Mouse (Mus musculus): Measurements from ENCODE around the gene Ube2d3. TPM values are rescaled to one million over a fixed set of nuclear protein-coding genes. Genes with fewer than 3 reads are reported as not detected.
"Not testable (repeated sequence)": the region's sequence is repeated elsewhere in the genome, so short reads cannot be mapped to it uniquely, and the experiment has no call there.

Gene Ube2d3
- polyA plus RNA-seq, 1 experiment from 2014 or later = 720 TPM

- WGBS = 73% methylated on average over 1 of the region's 1 CpGs
- no peak overlapping the region for H3K27ac ChIP-seq (replicated peaks; ENCODE audit: low read depth, low read length)
- ATAC-seq (replicated peaks; ENCODE audit: insufficient number of reproducible peaks, low FRiP score, low TSS enrichment, low read depth) = no peak
- H3K27me3 ChIP-seq (ENCODE audit: control insufficient read depth, insufficient read depth, low read length) = no peaks in the 10 kb centered on the region
- no peak overlapping the region for H3K4me2 ChIP-seq (ENCODE audit: low read depth, low read length)
- no peaks in the 10 kb centered on the region for H3K4me1 ChIP-seq (ENCODE audit: control insufficient read depth, insufficient read depth, low read length)
- H3K36me3 ChIP-seq (replicated peaks; ENCODE audit: control insufficient read depth, insufficient read depth, low read depth, low read length) = no peaks in the 10 kb centered on the region
- no peak overlapping the region for H3K4me3 ChIP-seq (ENCODE audit: low read depth, low read length)
- H3K9me3 ChIP-seq (replicated peaks; ENCODE audit: control insufficient read depth, low read length) = no peaks in the 10 kb centered on the region
- H3K9ac ChIP-seq (replicated peaks; ENCODE audit: low read length) = no peak overlapping the region
- no peak for DNase-seq (ENCODE audit: low spot score)
Measured at GRCm38 (mm10) chr3:135470823-135471222, 32.9 kb downstream of the Ube2d3 start.

GRCm38 (mm10) chr3:135475025-135475424 lies 37.1 kb downstream of the Ube2d3 start:
- H3K27ac ChIP-seq (replicated peaks; ENCODE audit: low read depth, low read length) = no peak overlapping the region
- ATAC-seq (replicated peaks; ENCODE audit: insufficient number of reproducible peaks, low FRiP score, low TSS enrichment, low read depth) = no peak
- H3K36me3 ChIP-seq (replicated peaks; ENCODE audit: control insufficient read depth, insufficient read depth, low read depth, low read length) = no peaks in the 10 kb centered on the region
- H3K4me3 ChIP-seq (ENCODE audit: low read depth, low read length) = no peak overlapping the region
- no peak overlapping the region for H3K4me2 ChIP-seq (ENCODE audit: low read depth, low read length)
- no peaks in the 10 kb centered on the region for H3K9me3 ChIP-seq (replicated peaks; ENCODE audit: control insufficient read depth, low read length)
- 85% methylated on average over 8 of the region's 8 CpGs for WGBS
- H3K9ac ChIP-seq (replicated peaks; ENCODE audit: low read length) = no peak overlapping the region
- no peak for DNase-seq (ENCODE audit: low spot score)
- no peaks in the 10 kb centered on the region for H3K4me1 ChIP-seq (ENCODE audit: control insufficient read depth, insufficient read depth, low read length)
- no peaks in the 10 kb centered on the region for H3K27me3 ChIP-seq (ENCODE audit: control insufficient read depth, insufficient read depth, low read length)

GRCm38 (mm10) chr3:135476286-135476685 lies 38.3 kb downstream of the Ube2d3 start:
- Histone ChIP-seq H3K4me2 (ENCODE audit: low read depth, low read length) (no peak overlapping the region), H3K27ac (replicated peaks; ENCODE audit: low read depth, low read length) (no peak overlapping the region), H3K36me3 (replicated peaks; ENCODE audit: control insufficient read depth, insufficient read depth, low read depth, low read length) (no peaks in the 10 kb centered on the region), H3K27me3 (ENCODE audit: control insufficient read depth, insufficient read depth, low read length) (no peaks in the 10 kb centered on the region), H3K4me1 (ENCODE audit: control insufficient read depth, insufficient read depth, low read length) (no peaks in the 10 kb centered on the region), H3K4me3 (ENCODE audit: low read depth, low read length) (no peak overlapping the region), H3K9ac (replicated peaks; ENCODE audit: low read length) (no peak overlapping the region), H3K9me3 (replicated peaks; ENCODE audit: control insufficient read depth, low read length) (no peaks in the 10 kb centered on the region)
- DNase-seq (ENCODE audit: low spot score) (no peak), ATAC-seq (replicated peaks; ENCODE audit: insufficient number of reproducible peaks, low FRiP score, low TSS enrichment, low read depth) (no peak)
- WGBS = 78% methylated on average over 6 of the region's 6 CpGs

- 98% methylated on average over 2 of the region's 2 CpGs for WGBS
- Histone ChIP-seq H3K27me3 (ENCODE audit: control insufficient read depth, insufficient read depth, low read length) (no peaks in the 10 kb centered on the region), H3K9ac (replicated peaks; ENCODE audit: low read length) (no peak overlapping the region), H3K4me2 (ENCODE audit: low read depth, low read length) (no peak overlapping the region), H3K36me3 (replicated peaks; ENCODE audit: control insufficient read depth, insufficient read depth, low read depth, low read length) (no peaks in the 10 kb centered on the region), H3K4me3 (ENCODE audit: low read depth, low read length) (no peak overlapping the region), H3K27ac (replicated peaks; ENCODE audit: low read depth, low read length) (no peak overlapping the region), H3K9me3 (replicated peaks; ENCODE audit: control insufficient read depth, low read length) (no peaks in the 10 kb centered on the region), H3K4me1 (ENCODE audit: control insufficient read depth, insufficient read depth, low read length) (no peaks in the 10 kb centered on the region)
- DNase-seq (ENCODE audit: low spot score) = no peak
- no peak for ATAC-seq (replicated peaks; ENCODE audit: insufficient number of reproducible peaks, low FRiP score, low TSS enrichment, low read depth)
Measured at GRCm38 (mm10) chr3:135476977-135477376, 39.0 kb downstream of the Ube2d3 start.

GRCm38 (mm10) chr3:135479090-135479489 lies 41.1 kb downstream of the Ube2d3 start:
- DNase-seq (ENCODE audit: low spot score); H3K9me3 ChIP-seq (replicated peaks; ENCODE audit: control insufficient read depth, low read length); H3K4me2 ChIP-seq (ENCODE audit: low read depth, low read length); ATAC-seq (replicated peaks; ENCODE audit: insufficient number of reproducible peaks, low FRiP score, low TSS enrichment, low read depth); H3K4me1 ChIP-seq (ENCODE audit: control insufficient read depth, insufficient read depth, low read length); H3K27me3 ChIP-seq (ENCODE audit: control insufficient read depth, insufficient read depth, low read length); H3K27ac ChIP-seq (replicated peaks; ENCODE audit: low read depth, low read length); H3K4me3 ChIP-seq (ENCODE audit: low read depth, low read length); H3K9ac ChIP-seq (replicated peaks; ENCODE audit: low read length); H3K36me3 ChIP-seq (replicated peaks; ENCODE audit: control insufficient read depth, insufficient read depth, low read depth, low read length): not testable (repeated sequence)
- WGBS = 87% methylated on average over 5 of the region's 5 CpGs

GRCm38 (mm10) chr3:135480767-135481166 lies 42.8 kb downstream of the Ube2d3 start:
- ATAC-seq (replicated peaks; ENCODE audit: insufficient number of reproducible peaks, low FRiP score, low TSS enrichment, low read depth) = no peak
- Histone ChIP-seq H3K4me3 (ENCODE audit: low read depth, low read length) (no peak overlapping the region), H3K4me1 (ENCODE audit: control insufficient read depth, insufficient read depth, low read length) (no peaks in the 10 kb centered on the region), H3K4me2 (ENCODE audit: low read depth, low read length) (no peak overlapping the region), H3K9ac (replicated peaks; ENCODE audit: low read length) (no peak overlapping the region), H3K9me3 (replicated peaks; ENCODE audit: control insufficient read depth, low read length) (no peaks in the 10 kb centered on the region), H3K36me3 (replicated peaks; ENCODE audit: control insufficient read depth, insufficient read depth, low read depth, low read length) (no peaks in the 10 kb centered on the region), H3K27ac (replicated peaks; ENCODE audit: low read depth, low read length) (no peak overlapping the region), H3K27me3 (ENCODE audit: control insufficient read depth, insufficient read depth, low read length) (no peaks in the 10 kb centered on the region)
- no peak for DNase-seq (ENCODE audit: low spot score)
- WGBS = 89% methylated on average over 6 of the region's 6 CpGs

- DNase-seq (ENCODE audit: low spot score) (no peak), ATAC-seq (replicated peaks; ENCODE audit: insufficient number of reproducible peaks, low FRiP score, low TSS enrichment, low read depth) (no peak)
- 73% methylated on average over 3 of the region's 3 CpGs for WGBS
- Histone ChIP-seq H3K27ac (replicated peaks; ENCODE audit: low read depth, low read length) (no peak overlapping the region), H3K9ac (replicated peaks; ENCODE audit: low read length) (no peak overlapping the region), H3K36me3 (replicated peaks; ENCODE audit: control insufficient read depth, insufficient read depth, low read depth, low read length) (no peaks in the 10 kb centered on the region), H3K4me1 (ENCODE audit: control insufficient read depth, insufficient read depth, low read length) (no peaks in the 10 kb centered on the region), H3K27me3 (ENCODE audit: control insufficient read depth, insufficient read depth, low read length) (no peaks in the 10 kb centered on the region), H3K9me3 (replicated peaks; ENCODE audit: control insufficient read depth, low read length) (no peaks in the 10 kb centered on the region), H3K4me3 (ENCODE audit: low read depth, low read length) (no peak overlapping the region), H3K4me2 (ENCODE audit: low read depth, low read length) (no peak overlapping the region)
Measured at GRCm38 (mm10) chr3:135481608-135482007, 43.7 kb downstream of the Ube2d3 start.

- not testable (repeated sequence) for H3K4me3 ChIP-seq (ENCODE audit: low read depth, low read length); DNase-seq (ENCODE audit: low spot score)
Measured at GRCm38 (mm10) chr3:135484650-135485049, 46.7 kb downstream of the Ube2d3 start.

More at GRCm38 (mm10) chr3:135484650-135485049, 46.7 kb downstream of the Ube2d3 start:
- not testable (repeated sequence) for H3K36me3 ChIP-seq (replicated peaks; ENCODE audit: control insufficient read depth, insufficient read depth, low read depth, low read length); H3K27ac ChIP-seq (replicated peaks; ENCODE audit: low read depth, low read length); H3K4me1 ChIP-seq (ENCODE audit: control insufficient read depth, insufficient read depth, low read length); ATAC-seq (replicated peaks; ENCODE audit: insufficient number of reproducible peaks, low FRiP score, low TSS enrichment, low read depth); H3K27me3 ChIP-seq (ENCODE audit: control insufficient read depth, insufficient read depth, low read length); H3K9ac ChIP-seq (replicated peaks; ENCODE audit: low read length); H3K4me2 ChIP-seq (ENCODE audit: low read depth, low read length); H3K9me3 ChIP-seq (replicated peaks; ENCODE audit: control insufficient read depth, low read length)
- WGBS = 87% methylated on average over 15 of the region's 15 CpGs
